Mouse (Mus musculus) liver, adult 2 months (tissue): ENCODE data around the gene Il18.

Experiments
- CTCF ChIP-seq: fragments of 200-500 bp; IDR thresholded peaks from 2 replicates; pipeline ENCODE4 v1.5.1; 2011; ENCODE audit warnings: low read depth, low read length, control low read depth
- POLR2A ChIP-seq: fragments of 200-500 bp; IDR thresholded peaks from 2 replicates; pipeline ENCODE4 v1.6.1; 2011; ENCODE audit warnings: low read length, control low read depth; ENCODE audit not compliant: insufficient read depth; ENCODE audit errors: extremely low read depth

GRCm38 (mm10) chr9:50554241-50555093, at the start of gene Il18:
- TF ChIP-seq POLR2A: 0 out of 2 replicates have a peak, but pooled peaks have one; percentile 15
- TF ChIP-seq CTCF: no peak
